Mouse (Mus musculus) limb, embryonic 12.5 days (tissue): ENCODE results near the gene Ndrg2. TPM values are rescaled to one million over a fixed set of nuclear protein-coding genes. Genes with fewer than 3 reads are reported as not detected.
"Not testable (repeated sequence)": the region's sequence is repeated elsewhere in the genome, so short reads cannot be mapped to it uniquely, and the experiment has no call there.

Source experiments
- ATAC-seq: fragments of 200-750 bp; cut with Nextera tagmentation; 2 replicates; pipeline ENCODE4 v1.8.0; 2017; ENCODE audit warnings: low read depth, moderate TSS enrichment; ENCODE audit not compliant: insufficient number of reproducible peaks, insufficient read depth, low FRiP score, low TSS enrichment
- H3K27ac ChIP-seq: fragments of 300-500 bp; sonication (generic); 2 replicates; pipeline ENCODE4 v1.5.1; 2016; ENCODE audit warnings: mild to moderate bottlenecking, moderate library complexity
- H3K27me3 ChIP-seq: fragments of 300-500 bp; sonication (generic); 2 replicates; pipeline ENCODE4 v1.6.1; 2016; ENCODE audit warnings: mild to moderate bottlenecking, moderate library complexity
- H3K36me3 ChIP-seq: fragments of 300-500 bp; sonication (generic); 2 replicates; pipeline ENCODE4 v1.6.1; 2016; ENCODE audit warnings: mild to moderate bottlenecking, moderate library complexity
- H3K4me1 ChIP-seq: fragments of 300-500 bp; sonication (generic); replicated peaks from 2 replicates; pipeline ENCODE4 v1.6.1; 2016
- H3K4me2 ChIP-seq: fragments of 300-500 bp; sonication (generic); 2 replicates; pipeline ENCODE4 v1.6.1; 2016; ENCODE audit warnings: mild to moderate bottlenecking, moderate library complexity
- H3K4me3 ChIP-seq: fragments of 300-500 bp; sonication (generic); replicated peaks from 2 replicates; pipeline ENCODE4 v1.5.1; 2016; ENCODE audit warnings: mild to moderate bottlenecking
- H3K9ac ChIP-seq: fragments of 300-500 bp; sonication (generic); replicated peaks from 2 replicates; pipeline ENCODE4 v1.6.1; 2016; ENCODE audit warnings: mild to moderate bottlenecking, moderate library complexity
- H3K9me3 ChIP-seq: fragments of 300-500 bp; sonication (generic); 2 replicates; pipeline ENCODE4 v1.6.1; 2016; ENCODE audit warnings: mild to moderate bottlenecking, moderate library complexity
- WGBS: fragments of 180-500 bp; shearing (Covaris S2); methylation state at CpG from one replicate; pipeline ENCODE4 v1.1.7; 2016; 5-methylcytosine and 5-hydroxymethylcytosine counted together
- polyA plus RNA-seq: library from polyadenylated mRNA; unstranded; fragments of >200 nt; fragmentation: Nextera tagmentation; extraction: Ambion mirVana; gene quantifications from 2 replicates; pipeline ENCODE4 v1.2.1, GENCODE M21; 2016

Ndrg2 gene
- polyA plus RNA-seq, 1 experiment from 2014 or later, result 35.4 TPM

DNA sequence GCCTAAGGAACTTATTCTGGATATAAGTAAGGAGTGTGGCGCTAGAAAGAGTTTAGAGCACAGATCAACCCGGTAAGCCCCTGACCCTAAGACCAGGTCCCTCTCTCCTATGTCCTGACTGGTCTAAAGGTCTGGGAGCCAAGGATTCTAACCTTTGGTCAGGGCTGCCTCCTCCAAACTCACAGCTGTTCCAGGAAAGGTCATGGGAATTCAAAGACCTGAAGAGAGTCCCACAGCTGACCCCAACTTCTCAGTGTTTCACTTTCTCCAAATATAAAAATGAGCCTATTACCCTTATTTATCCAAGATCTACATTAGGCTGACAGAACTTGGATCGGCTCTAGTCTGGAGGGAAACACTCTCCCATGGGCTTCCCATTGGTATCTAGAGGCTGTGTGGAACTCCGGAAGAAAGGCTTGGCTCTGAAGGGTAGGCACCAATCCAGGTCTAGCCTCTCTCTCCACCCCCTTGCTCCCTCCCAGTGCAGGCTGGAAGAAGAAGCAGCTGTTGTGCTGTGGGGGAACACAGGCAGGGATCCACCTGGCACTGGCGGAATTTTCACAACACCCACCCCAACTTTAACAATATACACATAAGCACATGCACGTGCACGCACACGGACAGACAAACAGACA, 15.5 kb upstream of the Ndrg2 start:
- Histone ChIP-seq H3K27me3 (no peaks in the 10 kb centered on the region), H3K27ac (no peak overlapping the region), H3K4me3 (no peak overlapping the region), H3K36me3 (no peaks in the 10 kb centered on the region), H3K4me2 (no peak overlapping the region), H3K4me1 (peaks cover 8% of the 10 kb centered on the region), H3K9ac (no peak overlapping the region), H3K9me3 (peaks cover 5% of the 10 kb centered on the region; the same call in 1 of the 2 replicates)
- WGBS, result 80% methylated on average over 8 of the region's 8 CpGs
- no peak for ATAC-seq

DNA sequence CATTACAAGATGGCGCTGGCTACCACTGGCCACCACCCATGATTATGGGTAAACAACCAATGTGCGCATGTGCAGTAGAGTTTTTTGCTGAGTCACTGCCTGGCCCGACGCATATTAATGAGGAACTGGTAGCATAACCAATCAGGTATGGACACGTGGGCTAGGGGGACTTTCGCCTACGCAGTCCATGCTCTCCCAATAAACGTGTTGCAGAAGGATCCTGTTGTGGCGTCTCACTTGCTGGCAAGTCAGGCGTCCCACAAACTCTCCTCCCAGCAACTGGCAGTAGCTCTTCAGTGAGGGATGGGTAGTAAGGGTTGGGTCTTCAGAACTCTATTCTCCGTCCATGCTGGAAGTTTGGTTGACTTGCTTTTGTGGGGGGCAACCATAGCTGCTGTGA, 13.0 kb upstream of the Ndrg2 start:
- H3K9me3 ChIP-seq, result not testable (repeated sequence)
- 94% methylated on average over 11 of the region's 11 CpGs for WGBS

DNA sequence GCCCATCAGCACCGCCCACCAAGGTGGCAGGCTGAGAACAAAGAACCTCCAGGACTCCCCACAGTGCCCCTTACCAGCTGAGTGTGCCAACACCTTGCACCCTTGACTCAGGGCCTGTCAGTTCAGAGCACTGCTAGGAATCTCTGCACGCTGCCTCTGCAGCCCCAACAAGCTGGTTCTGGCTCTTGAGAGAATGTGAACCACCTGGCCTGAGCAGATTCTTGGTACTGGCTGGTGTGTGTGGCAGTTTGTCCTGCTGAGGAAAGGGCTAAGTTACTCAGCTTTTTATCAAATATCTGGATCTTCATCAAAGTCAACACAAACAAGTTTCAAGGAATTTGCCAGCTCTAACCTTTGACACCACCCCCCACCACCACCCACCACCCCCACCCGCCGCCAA, 9.5 kb upstream of the Ndrg2 start:
- Histone ChIP-seq H3K4me1 (no peaks in the 10 kb centered on the region; the same call in 1 of the 2 replicates), H3K27me3 (no peaks in the 10 kb centered on the region), H3K4me2 (no peak overlapping the region), H3K9ac (no peak overlapping the region), H3K9me3 (no peaks in the 10 kb centered on the region), H3K27ac (no peak overlapping the region), H3K36me3 (no peaks in the 10 kb centered on the region), H3K4me3 (no peak overlapping the region)
- no peak for ATAC-seq
- WGBS, result 71% methylated on average over 4 of the region's 4 CpGs

More for the DNA sequence above, 13.0 kb upstream of the Ndrg2 start:
- H3K4me1 ChIP-seq, H3K4me3 ChIP-seq, ATAC-seq, H3K36me3 ChIP-seq, H3K27ac ChIP-seq, H3K4me2 ChIP-seq, H3K9ac ChIP-seq, H3K27me3 ChIP-seq: not testable (repeated sequence)

DNA sequence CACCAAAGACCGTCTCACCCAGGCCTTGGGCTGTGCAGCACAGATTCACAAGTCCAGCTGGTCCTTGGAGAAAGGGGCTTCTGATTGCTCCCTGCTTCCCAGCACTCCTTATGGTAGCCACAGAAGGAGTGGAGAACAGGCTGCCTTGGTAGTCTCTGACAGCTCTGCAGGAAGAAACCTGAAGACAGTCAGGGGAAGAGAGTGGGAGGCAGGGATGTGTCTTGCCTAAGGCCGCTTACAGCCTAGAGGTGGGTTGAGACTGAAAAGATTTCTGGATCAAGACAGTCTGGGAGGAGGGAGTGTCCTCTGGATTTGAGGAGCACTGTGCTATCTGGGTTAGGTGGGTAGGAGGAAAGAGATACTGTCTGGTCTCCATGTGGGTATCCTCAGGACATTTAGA, 9.0 kb upstream of the Ndrg2 start:
- H3K9me3 ChIP-seq, result no peaks in the 10 kb centered on the region
- H3K4me1 ChIP-seq, result no peaks in the 10 kb centered on the region; the same call in 1 of the 2 replicates
- no peak overlapping the region for H3K9ac ChIP-seq
- no peaks in the 10 kb centered on the region; the same call in 1 of the 2 replicates for H3K27me3 ChIP-seq
- no peaks in the 10 kb centered on the region for H3K36me3 ChIP-seq
- 79% methylated on average over 2 of the region's 2 CpGs for WGBS
- no peak overlapping the region for H3K4me2 ChIP-seq
- H3K27ac ChIP-seq, result no peak overlapping the region
- ATAC-seq, result no peak
- no peak overlapping the region for H3K4me3 ChIP-seq

DNA sequence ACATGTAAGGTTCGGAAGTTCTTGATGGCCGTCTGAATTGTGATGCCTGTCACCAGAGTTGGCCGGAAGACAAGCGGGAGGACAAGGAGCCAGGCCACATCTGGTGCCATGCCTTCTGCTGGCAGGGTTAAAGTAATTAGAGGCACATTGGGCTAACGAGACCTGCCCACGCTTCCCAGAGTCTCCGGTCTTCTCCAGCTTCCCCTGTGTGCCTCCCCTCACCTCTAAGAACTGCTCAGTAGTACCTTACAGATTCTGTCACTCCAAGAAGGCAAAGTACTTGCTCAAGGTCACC, 8.6 kb upstream of the Ndrg2 start, which contains the start of gene Rnase13:
Gene Rnase13, minus strand, starts transcription at position 203 of the 295 bp plus-strand sequence.
- no peak within 1 kb of the TSS for H3K27ac ChIP-seq
- 78% methylated on average over 7 of the region's 7 CpGs for WGBS

DNA sequence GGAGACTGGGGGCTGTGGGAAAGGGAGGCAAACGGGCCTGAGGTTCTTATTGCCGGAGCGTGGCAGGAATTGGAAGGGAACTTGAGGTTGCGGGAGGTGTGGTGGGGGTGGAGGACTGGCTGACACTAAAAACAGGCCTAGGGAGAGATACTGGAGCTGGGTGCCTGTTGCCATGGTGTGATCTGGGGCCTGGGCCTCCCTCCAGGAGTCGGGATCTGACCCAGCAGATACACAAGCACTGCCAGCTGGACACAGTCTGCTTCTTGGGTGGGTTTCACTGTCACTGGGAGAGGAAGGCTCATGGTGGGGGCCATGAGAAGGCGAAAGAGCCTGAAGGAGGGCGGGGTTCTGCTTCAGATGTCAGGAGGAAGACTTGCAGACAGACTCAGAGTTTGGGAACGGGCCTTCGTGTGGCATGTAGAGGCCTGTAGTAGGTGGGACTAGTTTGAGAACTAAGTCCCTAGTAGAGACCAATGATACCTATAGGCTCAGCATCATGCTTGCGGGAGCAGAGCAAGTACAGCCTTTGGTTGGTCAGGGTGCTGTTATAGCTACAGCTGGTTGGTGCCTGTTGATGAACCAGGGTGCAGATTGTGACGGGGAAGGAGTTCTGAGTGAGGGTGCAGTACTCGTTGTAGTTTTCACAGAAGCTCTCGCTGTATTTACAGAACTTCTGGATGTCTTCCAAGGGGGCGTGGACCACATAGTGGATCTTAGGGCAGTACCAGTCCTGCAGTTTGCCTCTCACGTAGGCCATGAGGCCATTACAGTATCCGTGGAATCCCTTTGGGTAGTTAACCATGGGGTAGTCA, 8.0 kb upstream of the Ndrg2 start:
- Histone ChIP-seq H3K4me1 (no peaks in the 10 kb centered on the region; the same call in 1 of the 2 replicates), H3K27ac (no peak overlapping the region), H3K9ac (no peak overlapping the region; the same call in 1 of the 2 replicates)

More for the DNA sequence above, 8.6 kb upstream of the Ndrg2 start, which contains the start of gene Rnase13:
- no peak within 1 kb of the TSS; the same call in 1 of the 2 replicates for H3K9ac ChIP-seq
- no peak for ATAC-seq
- H3K27me3 ChIP-seq, result no peaks in the 10 kb centered on the region; the same call in 1 of the 2 replicates
- H3K4me1 ChIP-seq, result no peaks in the 10 kb centered on the region; the same call in 1 of the 2 replicates
- H3K4me3 ChIP-seq, result no peak within 1 kb of the TSS
- H3K9me3 ChIP-seq, result no peaks in the 10 kb centered on the region
- no peaks in the 10 kb centered on the region for H3K36me3 ChIP-seq
- no peak within 1 kb of the TSS for H3K4me2 ChIP-seq

DNA sequence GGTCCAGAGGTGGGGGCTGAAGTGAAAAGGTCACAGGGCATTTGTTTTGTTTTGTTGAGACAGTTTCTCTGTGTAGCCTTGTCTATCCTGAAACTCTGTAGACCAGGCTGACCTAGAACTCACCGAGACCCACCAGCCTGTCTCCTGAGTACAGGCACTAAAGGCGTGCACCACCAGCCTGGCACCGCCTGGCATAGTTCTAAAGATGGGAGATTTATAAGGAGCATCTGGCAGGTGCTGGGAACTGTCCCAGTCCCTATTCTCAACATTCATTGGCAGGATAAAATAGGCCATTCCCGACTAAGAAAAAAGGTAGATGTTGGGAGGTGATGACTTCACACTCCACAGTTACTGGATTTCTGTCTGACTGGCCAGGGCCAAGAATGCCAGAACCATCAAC, 5.0 kb upstream of the Ndrg2 start:
- WGBS, result 91% methylated on average over 4 of the region's 4 CpGs
- Histone ChIP-seq H3K27ac (no peak overlapping the region), H3K4me2 (no peak overlapping the region), H3K27me3 (no peaks in the 10 kb centered on the region; the same call in 1 of the 2 replicates), H3K9ac (no peak overlapping the region), H3K36me3 (no peaks in the 10 kb centered on the region), H3K4me1 (peaks cover 14% of the 10 kb centered on the region), H3K9me3 (no peaks in the 10 kb centered on the region), H3K4me3 (no peak overlapping the region)
- ATAC-seq, result no peak

More for the DNA sequence above, 8.0 kb upstream of the Ndrg2 start:
- Histone ChIP-seq H3K4me3 (no peak overlapping the region), H3K9me3 (no peaks in the 10 kb centered on the region), H3K27me3 (no peaks in the 10 kb centered on the region; the same call in 1 of the 2 replicates), H3K36me3 (no peaks in the 10 kb centered on the region), H3K4me2 (no peak overlapping the region)
- 81% methylated on average over 16 of the region's 16 CpGs for WGBS
- 0 out of 2 replicates have a peak, but pooled peaks have one; percentile 28 for ATAC-seq

DNA sequence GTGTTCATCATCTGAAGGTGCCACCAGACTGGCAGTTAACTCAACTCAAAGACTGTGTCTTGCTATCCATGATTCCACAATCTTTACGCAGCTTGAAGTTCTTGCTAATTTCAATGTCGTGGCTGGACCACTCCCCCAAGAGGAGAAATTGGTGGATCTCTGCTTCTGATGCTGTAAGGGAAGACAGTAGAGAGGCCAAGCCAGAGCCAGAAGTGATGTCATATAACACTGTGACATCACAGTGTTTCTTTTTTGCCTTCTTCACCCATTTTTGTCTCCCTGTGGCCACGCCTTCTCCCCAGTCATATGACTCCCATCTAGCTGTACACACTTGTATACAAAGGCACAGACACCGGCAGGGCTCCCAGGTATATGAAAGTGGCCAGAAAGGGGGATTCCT, 4.2 kb upstream of the Ndrg2 start, which contains the start of gene Tppp2:
Gene Tppp2, plus strand, starts transcription at position 301 of the 400 bp plus-strand sequence.
- WGBS, result 85% methylated on average over 4 of the region's 4 CpGs
- Histone ChIP-seq H3K9me3 (no peaks in the 10 kb centered on the region), H3K9ac (no peak within 1 kb of the TSS), H3K4me3 (no peak within 1 kb of the TSS), H3K4me1 (peaks cover 16% of the 10 kb centered on the region), H3K27me3 (no peaks in the 10 kb centered on the region; the same call in 1 of the 2 replicates), H3K27ac (no peak within 1 kb of the TSS), H3K36me3 (no peaks in the 10 kb centered on the region), H3K4me2 (no peak within 1 kb of the TSS)
- ATAC-seq, result no peak

DNA sequence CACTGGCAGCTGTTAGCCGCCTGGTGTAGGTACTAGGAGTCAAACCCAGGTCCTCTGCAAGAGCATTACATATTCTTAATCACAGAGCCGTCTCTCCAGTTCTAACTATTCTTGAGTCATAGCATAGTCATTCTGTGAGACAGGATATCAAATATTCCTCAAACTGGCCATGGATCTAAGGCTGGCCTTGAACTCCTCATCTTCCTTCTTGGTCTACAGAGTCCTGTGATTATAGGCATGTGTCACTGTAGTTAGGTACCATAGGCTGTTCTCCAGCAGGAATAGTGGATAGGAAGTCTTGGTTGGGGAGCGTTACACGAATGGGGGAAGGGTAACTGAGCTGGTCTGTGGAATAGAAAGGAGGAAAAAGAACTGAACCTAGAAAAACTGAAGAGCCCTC, 2.6 kb upstream of the Ndrg2 start:
- peaks cover 9% of the 10 kb centered on the region; the same call in 1 of the 2 replicates for H3K27me3 ChIP-seq
- no peak overlapping the region for H3K4me2 ChIP-seq
- no peak overlapping the region for H3K9ac ChIP-seq
- H3K9me3 ChIP-seq, result no peaks in the 10 kb centered on the region
- H3K36me3 ChIP-seq, result no peaks in the 10 kb centered on the region
- no peak overlapping the region for H3K27ac ChIP-seq
- H3K4me1 ChIP-seq, result peaks cover 19% of the 10 kb centered on the region
- no peak for ATAC-seq
- 89% methylated on average over 4 of the region's 4 CpGs for WGBS
- H3K4me3 ChIP-seq, result no peak overlapping the region

DNA sequence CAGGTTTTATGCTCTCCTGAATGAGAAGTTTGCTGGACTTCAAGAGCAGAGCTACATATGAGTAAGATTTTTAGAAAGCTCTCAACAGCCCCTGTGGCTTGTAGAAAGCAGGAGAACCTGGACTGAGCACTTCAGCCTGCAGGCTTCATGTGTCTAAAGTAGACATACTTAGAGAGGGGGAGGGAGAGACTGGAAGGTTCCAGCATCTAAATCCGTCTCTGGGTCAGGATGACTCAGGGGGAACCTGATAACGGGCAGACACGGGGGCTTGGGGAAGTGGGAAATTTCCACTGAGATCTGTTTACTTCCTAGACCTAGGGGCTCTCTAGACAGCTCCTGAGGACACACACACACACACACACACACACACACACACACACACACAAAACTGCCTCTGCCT, 1.1 kb upstream of the Ndrg2 start:
- peak overlapping the region; percentile 80 for H3K27ac ChIP-seq
- peaks cover 16% of the 10 kb centered on the region for H3K27me3 ChIP-seq
- peaks cover 19% of the 10 kb centered on the region for H3K4me1 ChIP-seq
- WGBS, result 26% methylated on average over 3 of the region's 3 CpGs
- ATAC-seq, result no peak
- no peak overlapping the region for H3K9ac ChIP-seq
- no peaks in the 10 kb centered on the region for H3K9me3 ChIP-seq
- no peaks in the 10 kb centered on the region for H3K36me3 ChIP-seq
- H3K4me3 ChIP-seq, result no peak overlapping the region
- peak overlapping the region; percentile 98 for H3K4me2 ChIP-seq
